Mouse (Mus musculus): ENCODE data around the gene Fcgrt. TPM values are rescaled to one million over a fixed set of nuclear protein-coding genes. Genes with fewer than 3 reads are reported as not detected.
"Not testable (repeated sequence)": the region's sequence is repeated elsewhere in the genome, so short reads cannot be mapped to it uniquely, and the experiment has no call there.

Gene Fcgrt
- 33.2 and 33.8 TPM in 2 replicates for polyA plus RNA-seq (2014; fragmentation: Nextera tagmentation; extraction: Ambion mirVana)

DNA sequence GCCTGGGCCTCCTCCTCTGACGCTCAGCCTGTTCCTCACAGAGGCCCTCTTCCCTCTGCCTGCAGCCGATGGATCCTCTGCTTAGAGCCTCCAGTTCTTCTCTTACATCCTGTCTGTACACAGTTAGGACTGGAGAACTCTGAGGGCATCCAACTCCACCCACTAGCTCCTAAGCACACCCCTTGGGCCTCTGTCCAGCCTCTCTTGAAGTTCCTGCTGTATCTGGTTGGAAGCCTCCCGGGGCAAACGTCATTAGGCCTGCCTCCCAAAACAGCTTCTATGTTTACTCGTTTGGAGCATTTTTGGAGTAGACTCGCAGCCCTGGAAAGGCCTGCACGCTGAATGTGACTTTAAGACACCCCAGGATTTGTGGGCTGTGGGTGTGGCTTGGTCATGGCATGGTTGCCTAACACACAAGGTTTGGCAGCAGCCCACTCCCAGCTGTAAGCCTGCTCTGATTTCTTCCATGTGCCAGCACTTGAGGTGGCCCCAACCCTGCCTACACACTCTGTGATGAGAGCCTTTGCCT lies at the start of gene Fcgrt:
Fcgrt (minus strand) TSS at position 200 of the 529 bp plus-strand sequence.
- Histone ChIP-seq H3K27ac (ENCODE audit: low read depth, low read length) (peak within 1 kb of the TSS; percentile 50), H3K36me3 (ENCODE audit: control insufficient read depth, insufficient read depth, low read length) (no peaks in the 10 kb centered on the region), H3K27me3 (replicated peaks; ENCODE audit: control insufficient read depth, insufficient read depth, low read length) (no peaks in the 10 kb centered on the region), H3K9ac (ENCODE audit: low read depth, low read length) (0 out of 2 replicates have a peak within 1 kb of the TSS, but pooled peaks have one; percentile 35), H3K9me3 (ENCODE audit: control insufficient read depth, low read length) (no peaks in the 10 kb centered on the region), H3K4me1 (replicated peaks; ENCODE audit: control insufficient read depth, insufficient read depth, low read length) (peaks cover 6% of the 10 kb centered on the region), H3K4me3 (ENCODE audit: low read depth, low read length) (peak within 1 kb of the TSS; percentile 5), H3K4me2 (peak within 1 kb of the TSS; percentile 57)
- no peak for DNase-seq (ENCODE audit: low spot score)
- ATAC-seq (replicated peaks; ENCODE audit: low FRiP score), result peak; percentile 75
- WGBS, result 47% methylated on average over 7 of the region's 7 CpGs

DNA sequence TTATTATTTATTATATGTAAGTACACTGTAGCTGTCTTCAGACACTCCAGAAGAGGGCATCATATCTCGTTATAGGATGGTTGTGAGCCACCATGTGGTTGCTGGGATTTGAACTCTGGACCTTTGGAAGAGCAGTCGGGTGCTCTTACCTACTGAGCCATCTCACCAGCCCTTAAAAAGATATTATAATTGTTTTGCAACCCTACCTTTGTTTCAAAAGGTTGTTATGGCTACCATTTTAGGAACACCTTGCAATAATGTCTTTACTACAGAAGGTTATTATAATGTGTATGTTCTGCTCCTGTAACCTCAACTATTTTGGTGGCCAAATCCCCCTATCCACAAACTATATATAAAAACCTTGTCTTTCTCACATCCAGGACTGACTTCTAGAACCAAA lies 49.4 kb upstream of the Fcgrt start:
- not testable (repeated sequence) for ATAC-seq (replicated peaks; ENCODE audit: low FRiP score); H3K36me3 ChIP-seq (ENCODE audit: control insufficient read depth, insufficient read depth, low read length); H3K9me3 ChIP-seq (ENCODE audit: control insufficient read depth, low read length); H3K27ac ChIP-seq (ENCODE audit: low read depth, low read length); H3K27me3 ChIP-seq (replicated peaks; ENCODE audit: control insufficient read depth, insufficient read depth, low read length); DNase-seq (ENCODE audit: low spot score)
- Histone ChIP-seq H3K4me2 (peak overlapping the region; percentile 70), H3K4me3 (ENCODE audit: low read depth, low read length) (peak overlapping the region; percentile 71), H3K9ac (ENCODE audit: low read depth, low read length) (peak overlapping the region; percentile 82), H3K4me1 (replicated peaks; ENCODE audit: control insufficient read depth, insufficient read depth, low read length) (peaks cover 17% of the 10 kb centered on the region)
- 82% methylated on average over 2 of the region's 2 CpGs for WGBS

DNA sequence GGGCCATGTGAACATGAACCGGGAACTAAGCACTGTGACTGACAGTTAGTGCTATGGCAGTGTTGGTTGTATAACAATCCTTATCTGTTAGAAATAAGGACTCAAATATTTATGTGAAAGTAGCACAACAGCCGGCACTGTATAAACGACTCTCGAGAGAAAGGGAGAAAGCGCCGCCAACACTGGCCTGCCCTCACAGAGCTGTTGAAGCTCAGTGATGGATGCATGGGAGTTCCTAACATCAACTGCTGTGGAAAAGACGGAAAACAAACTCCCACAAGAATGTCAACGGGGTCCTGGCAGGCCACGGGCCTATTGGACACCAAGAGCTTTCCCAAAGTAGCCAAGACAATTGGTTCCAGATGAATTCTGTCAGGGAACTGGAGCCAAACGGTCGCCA lies 47.7 kb upstream of the Fcgrt start:
- Histone ChIP-seq H3K4me2 (no peak overlapping the region), H3K4me1 (replicated peaks; ENCODE audit: control insufficient read depth, insufficient read depth, low read length) (peaks cover 18% of the 10 kb centered on the region), H3K9me3 (ENCODE audit: control insufficient read depth, low read length) (no peaks in the 10 kb centered on the region), H3K4me3 (ENCODE audit: low read depth, low read length) (no peak overlapping the region), H3K36me3 (ENCODE audit: control insufficient read depth, insufficient read depth, low read length) (0 out of 2 replicates have a peak, but pooled peaks cover 3% of the 10 kb centered on the region), H3K9ac (ENCODE audit: low read depth, low read length) (no peak overlapping the region), H3K27ac (ENCODE audit: low read depth, low read length) (no peak overlapping the region), H3K27me3 (replicated peaks; ENCODE audit: control insufficient read depth, insufficient read depth, low read length) (no peaks in the 10 kb centered on the region)
- ATAC-seq (replicated peaks; ENCODE audit: low FRiP score), result no peak
- 65% methylated on average over 11 of the region's 11 CpGs for WGBS
- DNase-seq (ENCODE audit: low spot score), result no peak

DNA sequence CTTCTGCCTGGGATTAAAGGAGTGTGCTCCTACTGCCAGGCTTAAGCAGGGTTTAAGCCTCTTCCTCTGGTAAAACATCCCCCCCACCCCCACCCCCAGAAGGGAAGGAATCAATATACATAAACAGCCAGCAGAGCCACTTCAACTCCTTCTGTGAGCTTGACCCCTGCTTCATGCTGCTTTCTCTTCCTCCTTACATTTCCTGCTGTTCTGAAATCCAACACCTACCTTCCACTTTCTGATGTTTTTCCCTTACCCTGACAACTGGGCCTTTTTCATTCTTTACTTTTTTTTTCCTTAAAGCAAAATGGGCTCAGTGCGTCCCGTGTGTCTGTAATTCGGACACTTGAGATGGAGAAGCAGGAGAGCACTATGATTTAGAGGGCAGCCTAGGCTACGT lies 46.7 kb upstream of the Fcgrt start:
- H3K9me3 ChIP-seq (ENCODE audit: control insufficient read depth, low read length), result no peaks in the 10 kb centered on the region
- DNase-seq (ENCODE audit: low spot score) (no peak), ATAC-seq (replicated peaks; ENCODE audit: low FRiP score) (no peak)
- 76% methylated on average over 4 of the region's 4 CpGs for WGBS
- peaks cover 15% of the 10 kb centered on the region for H3K4me1 ChIP-seq (replicated peaks; ENCODE audit: control insufficient read depth, insufficient read depth, low read length)
- no peak overlapping the region for H3K9ac ChIP-seq (ENCODE audit: low read depth, low read length)
- H3K27me3 ChIP-seq (replicated peaks; ENCODE audit: control insufficient read depth, insufficient read depth, low read length), result no peaks in the 10 kb centered on the region
- H3K4me2 ChIP-seq, result no peak overlapping the region
- no peak overlapping the region for H3K4me3 ChIP-seq (ENCODE audit: low read depth, low read length)
- peaks cover 5% of the 10 kb centered on the region; the same call in 1 of the 2 replicates for H3K36me3 ChIP-seq (ENCODE audit: control insufficient read depth, insufficient read depth, low read length)
- no peak overlapping the region for H3K27ac ChIP-seq (ENCODE audit: low read depth, low read length)

DNA sequence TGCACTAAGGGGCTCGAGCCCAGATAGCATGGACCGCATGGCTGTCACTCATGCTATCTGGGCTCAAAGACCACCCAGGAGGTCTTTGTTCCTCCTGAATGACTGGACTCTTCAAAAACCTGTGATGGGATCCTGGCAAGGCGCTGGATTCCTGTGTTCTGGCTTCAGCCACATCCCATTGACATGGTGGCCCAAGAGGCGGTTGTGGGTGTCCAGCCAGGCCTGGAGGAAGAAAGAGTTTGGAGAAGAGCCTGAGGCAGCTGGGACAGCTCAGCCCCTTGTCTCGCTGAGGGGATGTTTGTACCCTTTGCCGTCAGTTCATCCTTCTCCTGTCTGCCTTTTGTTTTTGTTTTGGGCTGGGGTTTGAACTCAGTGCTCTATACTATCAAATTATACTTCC lies 45.9 kb upstream of the Fcgrt start:
- Histone ChIP-seq H3K36me3 (ENCODE audit: control insufficient read depth, insufficient read depth, low read length) (peaks cover 7% of the 10 kb centered on the region), H3K27me3 (replicated peaks; ENCODE audit: control insufficient read depth, insufficient read depth, low read length) (no peaks in the 10 kb centered on the region), H3K27ac (ENCODE audit: low read depth, low read length) (no peak overlapping the region; the same call in 1 of the 2 replicates), H3K9me3 (ENCODE audit: control insufficient read depth, low read length) (no peaks in the 10 kb centered on the region), H3K4me1 (replicated peaks; ENCODE audit: control insufficient read depth, insufficient read depth, low read length) (peaks cover 11% of the 10 kb centered on the region), H3K4me3 (ENCODE audit: low read depth, low read length) (no peak overlapping the region), H3K4me2 (no peak overlapping the region), H3K9ac (ENCODE audit: low read depth, low read length) (no peak overlapping the region)
- 65% methylated on average over 6 of the region's 6 CpGs for WGBS
- ATAC-seq (replicated peaks; ENCODE audit: low FRiP score) (no peak), DNase-seq (ENCODE audit: low spot score) (no peak)

DNA sequence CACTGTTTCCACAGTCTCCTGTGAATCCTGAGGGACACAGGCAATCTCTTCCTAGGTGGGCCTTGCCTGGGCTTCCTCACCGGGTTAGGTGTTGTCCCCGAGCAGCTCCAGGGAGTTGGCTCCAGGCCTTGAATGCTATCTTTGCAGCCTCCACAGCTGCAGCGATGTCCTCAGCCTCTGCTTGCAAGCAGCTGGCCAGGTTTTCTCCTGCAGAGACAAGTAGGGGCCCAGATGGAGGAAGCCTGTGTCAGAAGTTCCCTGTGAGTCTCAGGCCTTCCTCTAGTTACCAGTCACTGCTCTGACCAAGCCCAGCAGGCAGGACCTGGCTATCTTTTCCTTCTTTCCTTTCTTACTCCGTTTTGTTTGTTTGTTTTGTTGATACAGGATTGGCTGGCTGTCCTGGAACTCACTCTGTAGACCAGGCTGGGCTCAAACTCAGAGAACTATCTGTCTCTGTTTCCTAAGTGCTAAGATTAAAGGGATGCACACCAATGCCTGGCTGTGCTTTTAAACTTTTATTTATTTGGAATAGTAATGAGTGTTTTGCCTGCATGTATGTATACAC lies 45.0 kb upstream of the Fcgrt start:
- no peaks in the 10 kb centered on the region for H3K27me3 ChIP-seq (replicated peaks; ENCODE audit: control insufficient read depth, insufficient read depth, low read length)
- H3K27ac ChIP-seq (ENCODE audit: low read depth, low read length), result 0 out of 2 replicates have a peak overlapping the region, but pooled peaks have one; percentile 2
- DNase-seq (ENCODE audit: low spot score), result no peak
- no peak overlapping the region for H3K9ac ChIP-seq (ENCODE audit: low read depth, low read length)
- ATAC-seq (replicated peaks; ENCODE audit: low FRiP score), result no peak
- no peak overlapping the region for H3K4me3 ChIP-seq (ENCODE audit: low read depth, low read length)
- no peaks in the 10 kb centered on the region for H3K9me3 ChIP-seq (ENCODE audit: control insufficient read depth, low read length)
- 68% methylated on average over 4 of the region's 4 CpGs for WGBS
- peaks cover 11% of the 10 kb centered on the region for H3K4me1 ChIP-seq (replicated peaks; ENCODE audit: control insufficient read depth, insufficient read depth, low read length)
- no peak overlapping the region for H3K4me2 ChIP-seq
- H3K36me3 ChIP-seq (ENCODE audit: control insufficient read depth, insufficient read depth, low read length), result peaks cover 11% of the 10 kb centered on the region

- ATAC-seq (replicated peaks; ENCODE audit: low FRiP score) (no peak), DNase-seq (ENCODE audit: low spot score) (no peak)
- H3K36me3 ChIP-seq (ENCODE audit: control insufficient read depth, insufficient read depth, low read length), result peaks cover 13% of the 10 kb centered on the region
- H3K9ac ChIP-seq (ENCODE audit: low read depth, low read length), result no peak overlapping the region
- 81% methylated on average over 11 of the region's 11 CpGs for WGBS
- H3K4me3 ChIP-seq (ENCODE audit: low read depth, low read length), result no peak overlapping the region
- H3K27ac ChIP-seq (ENCODE audit: low read depth, low read length), result peak overlapping the region; percentile 19; the same call in 1 of the 2 replicates
- H3K4me1 ChIP-seq (replicated peaks; ENCODE audit: control insufficient read depth, insufficient read depth, low read length), result peaks cover 8% of the 10 kb centered on the region; the same call in 1 of the 2 replicates
- H3K27me3 ChIP-seq (replicated peaks; ENCODE audit: control insufficient read depth, insufficient read depth, low read length), result no peaks in the 10 kb centered on the region
- H3K9me3 ChIP-seq (ENCODE audit: control insufficient read depth, low read length), result no peaks in the 10 kb centered on the region
- no peak overlapping the region for H3K4me2 ChIP-seq
Observed at GRCm38 (mm10) chr7:45147899-45148298, 44.2 kb upstream of the Fcgrt start.

- Histone ChIP-seq H3K4me2 (no peak overlapping the region), H3K9ac (ENCODE audit: low read depth, low read length) (no peak overlapping the region), H3K27ac (ENCODE audit: low read depth, low read length) (no peak overlapping the region), H3K9me3 (ENCODE audit: control insufficient read depth, low read length) (no peaks in the 10 kb centered on the region), H3K36me3 (ENCODE audit: control insufficient read depth, insufficient read depth, low read length) (peaks cover 16% of the 10 kb centered on the region), H3K4me1 (replicated peaks; ENCODE audit: control insufficient read depth, insufficient read depth, low read length) (peaks cover 8% of the 10 kb centered on the region; the same call in 1 of the 2 replicates), H3K27me3 (replicated peaks; ENCODE audit: control insufficient read depth, insufficient read depth, low read length) (no peaks in the 10 kb centered on the region), H3K4me3 (ENCODE audit: low read depth, low read length) (no peak overlapping the region)
- DNase-seq (ENCODE audit: low spot score) (no peak), ATAC-seq (replicated peaks; ENCODE audit: low FRiP score) (no peak)
- WGBS, result 92% methylated on average over 11 of the region's 11 CpGs
Observed at GRCm38 (mm10) chr7:45147267-45147666, 43.6 kb upstream of the Fcgrt start.

- no peak for ATAC-seq (replicated peaks; ENCODE audit: low FRiP score)
- H3K36me3 ChIP-seq (ENCODE audit: control insufficient read depth, insufficient read depth, low read length), result peaks cover 18% of the 10 kb centered on the region
- no peak overlapping the region for H3K4me2 ChIP-seq
- DNase-seq (ENCODE audit: low spot score), result no peak
- H3K9ac ChIP-seq (ENCODE audit: low read depth, low read length), result no peak overlapping the region
- WGBS, result 92% methylated on average over 8 of the region's 8 CpGs
- H3K27ac ChIP-seq (ENCODE audit: low read depth, low read length), result no peak overlapping the region
- no peaks in the 10 kb centered on the region for H3K9me3 ChIP-seq (ENCODE audit: control insufficient read depth, low read length)
- no peak overlapping the region for H3K4me3 ChIP-seq (ENCODE audit: low read depth, low read length)
- no peaks in the 10 kb centered on the region for H3K27me3 ChIP-seq (replicated peaks; ENCODE audit: control insufficient read depth, insufficient read depth, low read length)
- peaks cover 8% of the 10 kb centered on the region; the same call in 1 of the 2 replicates for H3K4me1 ChIP-seq (replicated peaks; ENCODE audit: control insufficient read depth, insufficient read depth, low read length)
Observed at GRCm38 (mm10) chr7:45145460-45145859, 41.8 kb upstream of the Fcgrt start.
